Mouse (Mus musculus): ENCODE data around the gene Epb41l2.

GRCm38 (mm10) chr10:25533513-25534246 lies 174.1 kb downstream of the Epb41l2 start:
- TF ChIP-seq POLR2A (IDR thresholded peaks at IDR 0.05; ENCODE audit: low read depth, low read length) (no peak), CTCF (conservative IDR thresholded peaks at IDR 0.05; ENCODE audit: insufficient read depth, insufficient read length, low read depth, low read length) (no peak)

All from kidney, adult 2 months (tissue).